Mouse (Mus musculus) spleen, adult 18-20 months (tissue): Measurements from ENCODE around the gene Ezr.

Experiments used
- DNase-seq, 2 experiments: peaks; one replicate each; pipeline ENCODE4 v3.0.0; 2022; ENCODE audit warnings: mixed read lengths in 2 of 2

Ezr gene

GRCm38 (mm10) chr17:6766823-6767222, 15.8 kb downstream of the Ezr start:
- DNase-seq = no peak

- no peak for DNase-seq
Measured at GRCm38 (mm10) chr17:6765886-6766285, 16.7 kb downstream of the Ezr start.

- no peak for DNase-seq
Measured at GRCm38 (mm10) chr17:6764730-6765129, 17.9 kb downstream of the Ezr start.

DNA sequence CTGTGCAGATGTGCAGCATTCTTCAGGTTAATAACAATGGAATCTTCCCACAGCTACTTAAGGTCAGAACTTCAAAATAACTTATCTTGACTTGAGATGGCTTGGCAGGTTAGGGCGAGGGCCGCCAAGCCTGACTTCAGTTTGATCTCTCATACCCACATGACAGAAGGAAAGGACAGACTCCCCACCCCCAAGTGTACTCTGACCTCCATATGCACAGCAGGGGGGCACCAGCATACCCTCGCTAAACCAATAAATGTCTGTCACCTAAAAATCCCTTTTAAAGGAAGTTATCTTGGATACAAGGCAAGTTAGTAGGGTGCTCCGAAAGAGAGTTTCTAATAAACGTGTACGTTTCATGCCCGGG, 18.4 kb downstream of the Ezr start:
- DNase-seq = no peak

DNA sequence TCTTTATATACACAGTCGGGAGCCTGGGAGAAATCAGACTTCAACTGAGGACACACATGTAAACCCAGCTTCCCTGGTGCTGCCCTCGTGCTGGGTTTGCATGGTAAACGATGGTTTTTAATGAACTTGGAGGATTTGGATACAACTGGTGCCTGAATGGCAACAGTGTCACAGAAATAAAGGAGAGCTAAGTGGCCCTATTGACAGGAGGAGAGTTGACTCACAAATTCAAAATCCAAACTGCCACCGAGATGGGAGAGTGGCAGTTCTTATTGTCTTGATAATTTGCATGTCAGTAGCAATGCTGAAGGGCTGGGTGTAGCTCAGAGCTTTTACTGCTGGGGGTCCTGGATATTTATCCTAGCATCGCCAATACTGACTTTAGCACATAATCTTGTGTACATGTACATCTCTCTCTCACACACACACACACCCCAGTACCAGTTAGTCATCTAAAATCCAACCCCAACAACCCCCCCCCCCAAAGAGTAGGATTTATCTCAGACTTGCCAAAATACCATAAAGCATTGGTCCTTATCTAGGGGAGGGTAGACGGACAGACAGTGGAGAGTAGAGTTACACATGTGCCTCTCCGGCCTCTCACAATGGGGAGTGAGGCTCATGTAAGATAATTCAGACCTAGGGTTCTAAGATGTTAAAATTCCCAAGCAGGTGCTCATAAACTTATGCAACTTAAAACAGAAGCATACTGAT, 18.9 kb downstream of the Ezr start:
- DNase-seq = no peak

GRCm38 (mm10) chr17:6759717-6760292, 22.8 kb downstream of the Ezr start:
- DNase-seq = no peak

DNA sequence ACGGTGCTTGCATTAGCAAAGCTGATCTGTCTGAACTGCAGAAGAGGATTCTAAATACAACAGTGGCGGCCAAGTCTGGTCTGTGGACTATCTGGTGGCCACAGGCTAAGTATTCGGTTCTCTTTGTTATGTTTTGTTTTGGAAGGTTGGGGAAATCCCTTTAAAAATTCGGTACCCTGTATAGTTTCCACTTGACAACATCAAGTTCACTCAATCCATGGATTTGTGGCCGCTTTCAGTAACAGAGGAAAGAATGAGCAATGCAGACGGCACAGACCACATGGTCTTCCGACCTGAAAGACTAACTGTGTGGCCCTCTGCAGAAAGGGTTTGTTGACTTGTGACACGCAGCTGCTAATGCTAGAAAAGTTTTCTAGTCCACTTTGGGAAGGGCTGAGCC, 23.7 kb downstream of the Ezr start:
- no peak for DNase-seq

DNA sequence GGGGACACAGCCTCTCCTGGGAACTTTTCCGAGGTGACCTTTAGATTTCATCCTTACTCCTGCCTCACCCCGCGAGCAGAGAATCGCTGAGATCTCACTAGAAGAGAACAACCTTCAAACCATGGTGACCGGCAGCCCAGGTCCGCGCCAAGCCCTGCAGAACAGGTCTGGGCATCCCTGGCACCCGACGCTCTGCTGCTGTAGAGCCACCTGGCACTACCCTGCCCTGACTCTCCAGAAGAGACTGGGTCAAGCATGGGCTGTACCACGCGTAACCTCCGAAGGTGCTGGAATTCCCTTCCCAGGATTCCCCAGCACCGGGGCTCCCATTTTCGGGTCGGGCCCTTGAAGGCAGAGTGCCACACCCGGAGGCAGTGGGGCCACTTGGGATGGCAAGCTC, 24.7 kb downstream of the Ezr start:
- no peak for DNase-seq

DNA sequence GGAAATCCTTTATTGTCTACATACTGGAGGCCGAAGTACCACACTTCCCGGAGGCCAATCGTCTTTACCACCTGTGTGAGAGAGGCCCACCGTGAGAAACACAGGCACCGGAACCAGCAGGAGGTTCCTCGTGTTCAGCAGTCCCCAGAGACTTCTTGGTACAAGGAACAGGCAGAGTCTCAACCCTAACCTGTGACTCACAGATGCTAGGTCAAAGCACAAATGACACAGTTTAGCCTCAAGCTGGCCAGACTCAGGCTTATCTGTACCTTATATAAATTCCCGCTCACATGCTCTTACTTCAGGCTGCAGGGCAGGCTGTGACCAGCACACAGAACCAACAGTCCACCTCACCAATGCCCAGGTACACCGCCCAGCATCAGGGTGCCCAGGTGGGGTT, 26.7 kb downstream of the Ezr start:
- no peak for DNase-seq

DNA sequence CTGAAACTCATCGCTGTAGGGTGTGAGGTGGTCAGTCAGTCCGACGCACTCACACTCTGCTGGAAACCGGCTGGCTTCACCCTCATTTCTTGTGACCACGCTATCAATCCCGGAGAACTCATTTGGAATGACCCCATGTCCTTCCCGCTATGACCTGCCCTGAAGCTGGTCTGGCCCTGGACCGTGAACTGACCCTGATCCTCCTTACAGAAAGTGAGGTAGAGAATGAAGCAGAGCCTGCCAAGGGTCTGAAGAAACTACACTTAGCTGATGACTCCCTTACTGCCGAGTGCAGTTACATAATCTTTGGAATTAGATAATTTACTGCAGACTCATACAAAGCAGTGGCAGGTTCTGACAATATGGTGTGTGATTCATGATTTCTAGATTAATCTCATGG, 27.4 kb downstream of the Ezr start:
- DNase-seq = no peak

DNA sequence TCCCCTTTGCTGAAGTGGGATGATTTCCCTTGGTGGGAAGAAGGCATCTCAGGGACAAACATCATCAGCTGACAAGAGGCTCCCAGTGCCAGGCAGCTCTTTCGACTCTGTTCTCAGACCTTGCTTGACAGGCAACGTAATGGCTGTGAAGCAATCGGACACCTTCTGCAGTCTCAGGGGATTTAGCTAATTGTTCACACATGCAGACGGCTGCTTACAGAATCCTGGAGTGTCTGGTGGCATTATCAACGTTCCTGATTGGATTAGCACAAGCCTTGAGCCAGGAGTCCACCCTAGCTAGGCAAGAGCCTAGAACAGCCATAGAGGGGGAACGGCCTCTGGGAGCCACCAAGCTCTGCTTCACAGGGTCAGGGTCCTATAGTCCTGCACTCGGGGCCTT, 30.2 kb downstream of the Ezr start:
- no peak for DNase-seq

DNA sequence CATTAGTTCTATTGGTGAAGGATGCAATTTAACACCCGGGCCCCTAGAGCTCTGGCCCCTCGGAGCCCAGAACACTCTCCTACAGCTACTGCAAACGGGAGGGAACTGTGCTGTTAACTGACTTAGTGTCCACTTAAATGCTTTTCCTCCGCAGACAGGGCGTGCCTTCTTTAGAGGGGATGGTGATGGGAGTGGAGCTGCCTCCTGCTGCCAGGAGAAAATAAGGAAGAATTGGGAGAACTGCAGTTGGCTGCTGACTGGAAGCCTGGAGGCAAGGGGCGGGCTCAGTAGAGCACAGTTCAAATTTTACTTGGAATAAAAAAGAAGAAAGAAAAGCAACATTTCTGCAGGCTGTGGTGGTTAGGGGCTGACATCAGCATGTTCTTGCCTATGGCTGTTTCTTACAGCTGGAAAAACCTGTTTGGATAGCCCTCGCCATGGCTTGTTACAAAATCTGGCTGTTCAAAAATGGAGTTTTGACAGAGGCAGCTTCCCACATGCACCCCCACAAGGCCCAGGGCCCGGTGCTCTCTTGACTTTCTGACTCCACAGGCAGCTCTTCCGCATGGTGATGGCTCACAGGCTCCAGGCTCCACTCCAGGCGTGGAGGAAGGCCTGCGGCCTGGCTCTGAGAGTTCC, 31.2 kb downstream of the Ezr start:
- no peak for DNase-seq

DNA sequence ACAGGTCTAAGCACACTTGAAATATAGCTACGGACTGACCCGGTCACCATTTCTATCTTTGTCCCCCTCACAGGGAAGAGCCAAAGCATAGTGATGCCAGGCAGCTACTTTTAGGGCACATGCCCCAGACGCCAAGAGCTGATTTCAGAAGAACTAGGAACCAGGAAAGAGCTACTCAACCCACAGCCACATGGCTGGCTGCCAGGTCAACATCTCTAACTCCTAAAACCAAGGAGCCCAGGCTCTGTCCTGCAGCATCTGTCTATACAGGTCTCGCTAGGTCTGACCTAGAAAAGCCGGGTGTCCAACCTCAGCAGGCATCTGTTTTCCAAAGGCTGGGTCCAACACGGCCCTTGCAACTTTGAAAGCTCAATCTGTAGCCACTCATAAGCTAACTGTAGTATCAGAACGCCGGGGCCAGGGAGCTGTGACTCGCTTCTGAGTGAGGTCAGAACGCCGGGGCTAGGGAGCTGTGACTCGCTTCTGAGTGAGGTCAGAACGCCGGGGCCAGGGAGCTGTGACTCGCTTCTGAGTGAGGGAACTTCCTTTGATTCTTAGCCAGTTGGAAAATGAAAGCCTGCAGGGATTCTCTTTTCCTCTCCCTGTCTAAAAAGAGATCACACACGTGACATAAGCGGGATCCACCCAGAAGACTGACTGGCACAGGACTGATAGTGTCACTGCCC, 33.7 kb downstream of the Ezr start:
- DNase-seq = no peak

DNA sequence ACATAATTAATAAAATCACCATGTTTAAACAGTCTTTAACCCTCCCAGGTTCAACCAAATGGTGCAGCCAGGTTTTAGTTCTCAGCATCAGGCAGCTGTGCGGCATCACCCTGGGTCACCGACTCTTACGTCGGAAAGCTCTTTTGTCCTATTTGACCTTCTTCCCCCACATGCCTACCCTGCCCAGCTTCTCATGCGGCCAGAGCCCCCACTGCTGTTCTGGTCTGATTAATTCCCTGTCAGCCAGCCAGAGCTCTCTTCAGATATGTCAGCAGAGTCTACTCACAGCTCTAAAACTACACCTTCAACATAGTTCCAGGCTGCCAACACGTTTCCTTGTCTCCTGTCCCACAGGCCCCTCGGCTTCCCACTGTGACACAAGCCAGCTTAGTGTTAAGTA, 35.1 kb downstream of the Ezr start:
- no peak for DNase-seq

DNA sequence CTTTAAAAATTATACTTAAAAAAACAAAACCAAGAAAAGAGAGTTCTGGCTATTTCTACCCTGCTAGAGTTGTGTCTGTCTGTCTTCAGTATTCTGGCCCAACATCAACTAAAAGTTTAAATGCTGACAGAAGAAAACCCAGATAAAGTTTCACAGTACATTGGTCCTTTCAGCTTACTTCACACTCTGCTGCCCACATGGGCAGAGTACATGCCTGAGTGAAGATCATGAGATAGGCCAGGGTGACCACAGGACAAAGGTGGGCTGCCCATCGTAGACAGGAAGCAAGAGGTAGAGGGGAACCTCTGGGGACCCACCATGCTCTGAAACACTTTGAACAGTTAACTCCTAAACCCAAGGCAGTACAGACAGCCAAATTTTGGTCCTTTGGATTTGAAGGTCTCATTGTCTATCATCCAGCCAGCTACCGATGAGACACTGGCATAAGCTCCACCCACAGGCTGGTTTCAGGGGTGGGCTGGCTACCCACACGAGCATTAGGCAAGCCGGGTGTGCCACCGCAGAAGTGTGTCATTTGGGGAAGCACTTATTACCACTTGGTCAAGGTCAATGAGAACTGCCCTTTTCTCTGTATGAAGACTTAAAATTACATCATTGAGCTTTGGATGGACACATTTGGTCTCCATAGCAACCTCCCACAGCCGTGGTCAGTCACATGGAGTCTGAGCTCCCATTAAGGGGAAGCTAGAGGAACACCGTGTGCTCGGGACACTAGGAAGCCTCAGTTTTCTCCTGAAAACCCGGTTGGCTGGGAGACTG, 35.9 kb downstream of the Ezr start:
- DNase-seq = no peak

- no peak for DNase-seq
Measured at GRCm38 (mm10) chr17:6745975-6746374, 36.6 kb downstream of the Ezr start.

GRCm38 (mm10) chr17:6745503-6745902, 37.1 kb downstream of the Ezr start:
- DNase-seq = no peak

- no peak for DNase-seq
Measured at GRCm38 (mm10) chr17:6744871-6745270, 37.7 kb downstream of the Ezr start.

DNA sequence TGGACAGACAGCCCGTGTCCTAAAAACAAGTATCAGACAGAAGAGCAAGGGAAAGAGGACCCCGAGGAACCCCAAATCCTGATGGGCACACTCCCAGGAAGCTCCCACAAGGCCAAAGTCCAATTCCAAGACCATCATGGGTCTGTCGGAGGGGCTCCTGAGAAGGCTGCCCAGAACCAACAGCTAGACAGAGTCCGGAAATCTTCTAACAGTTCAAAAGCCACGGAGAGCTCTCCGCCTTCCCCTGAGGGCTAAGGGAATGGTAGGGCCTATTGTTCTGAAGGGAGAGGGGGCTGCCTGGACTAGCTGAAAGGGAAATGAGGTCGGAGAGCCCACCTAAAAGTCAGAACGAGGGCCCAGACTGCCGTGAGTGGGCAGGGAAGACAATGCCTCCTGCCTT, 38.2 kb downstream of the Ezr start:
- no peak for DNase-seq

- no peak for DNase-seq
Measured at GRCm38 (mm10) chr17:6743787-6744239, 38.8 kb downstream of the Ezr start.

DNA sequence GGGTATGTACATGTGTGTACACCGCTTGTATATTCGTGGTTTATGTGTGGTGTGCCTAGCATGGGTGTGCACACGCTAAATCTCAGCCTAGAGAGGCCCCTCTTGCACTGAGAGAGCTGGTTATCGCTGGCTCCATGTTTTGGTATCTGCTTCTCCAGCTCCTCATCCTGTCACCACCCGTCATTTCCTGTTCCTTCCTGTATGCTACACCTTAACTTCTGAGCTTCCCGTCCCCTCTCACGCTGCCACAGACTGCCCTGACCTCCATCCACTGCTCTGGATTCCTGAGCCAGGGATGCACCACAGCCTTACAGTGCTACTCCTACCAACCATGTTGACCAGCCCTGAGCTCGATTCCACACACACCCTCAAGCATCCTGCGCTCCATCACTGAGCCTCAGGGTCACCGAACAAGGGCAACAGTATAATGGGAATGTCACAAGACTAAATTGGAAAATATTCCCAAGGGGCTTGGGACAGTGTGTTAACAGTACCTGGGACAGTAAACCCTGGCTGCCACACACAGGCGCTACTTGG, 39.5 kb downstream of the Ezr start:
- no peak for DNase-seq

- no peak for DNase-seq
Measured at GRCm38 (mm10) chr17:6742083-6743038, 40.2 kb downstream of the Ezr start.
